Mouse (Mus musculus): Measurements from ENCODE around the gene Dpp6. TPM values are rescaled to one million over a fixed set of nuclear protein-coding genes. Genes with fewer than 3 reads are reported as not detected.
A peak's percentile ranks its signal among the peaks of the same experiment; 100 is the strongest.

Dpp6 gene
- polyA plus RNA-seq, 1 experiment = not detected

- no peaks in the 10 kb centered on the region for H3K4me1 ChIP-seq (ENCODE audit: control insufficient read depth, insufficient read depth, low read length)
- H3K4me3 ChIP-seq (replicated peaks; ENCODE audit: control insufficient read depth, low read depth, low read length) = no peak overlapping the region
- no peak overlapping the region for H3K27ac ChIP-seq (ENCODE audit: control insufficient read depth, insufficient read depth, low read depth, low read length, poor library complexity)
- WGBS = 38% methylated on average over 5 of the region's 5 CpGs
- no peak for TF ChIP-seq POLR2A (IDR thresholded peaks at IDR 0.05; ENCODE audit: borderline replicate concordance, control insufficient read depth, low read depth, low read length)
- TF ChIP-seq CTCF (IDR thresholded peaks at IDR 0.05; ENCODE audit: control insufficient read depth, insufficient read depth, low read length) = no peak
Measured at GRCm38 (mm10) chr5:27658165-27658564, 841.2 kb downstream of the Dpp6 start.

DNA sequence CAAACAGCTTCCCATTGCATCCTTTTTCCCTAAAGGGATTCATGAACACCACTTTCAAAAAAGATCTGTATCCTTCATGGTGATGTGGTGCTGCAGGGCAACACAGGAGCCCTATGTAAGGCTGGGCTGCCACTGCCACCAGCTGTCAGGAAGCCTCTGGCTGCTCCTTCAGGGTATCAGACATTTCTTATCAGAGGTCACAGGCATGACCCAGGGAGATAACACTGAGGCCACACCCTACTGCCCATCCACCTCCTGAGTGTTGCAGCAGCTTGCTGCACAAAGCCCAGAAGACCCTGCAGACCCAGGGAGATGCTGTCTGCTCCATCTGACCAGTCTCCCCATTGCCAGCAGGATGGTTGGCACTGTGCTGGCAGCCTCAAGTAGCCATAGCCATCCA, 841.6 kb downstream of the Dpp6 start:
- no peaks in the 10 kb centered on the region for H3K4me1 ChIP-seq (ENCODE audit: control insufficient read depth, insufficient read depth, low read length)
- no peak overlapping the region for H3K4me3 ChIP-seq (replicated peaks; ENCODE audit: control insufficient read depth, low read depth, low read length)
- H3K27ac ChIP-seq (ENCODE audit: control insufficient read depth, insufficient read depth, low read depth, low read length, poor library complexity) = no peak overlapping the region
- no peak for TF ChIP-seq POLR2A (IDR thresholded peaks at IDR 0.05; ENCODE audit: borderline replicate concordance, control insufficient read depth, low read depth, low read length)
- no peak for TF ChIP-seq CTCF (IDR thresholded peaks at IDR 0.05; ENCODE audit: control insufficient read depth, insufficient read depth, low read length)

DNA sequence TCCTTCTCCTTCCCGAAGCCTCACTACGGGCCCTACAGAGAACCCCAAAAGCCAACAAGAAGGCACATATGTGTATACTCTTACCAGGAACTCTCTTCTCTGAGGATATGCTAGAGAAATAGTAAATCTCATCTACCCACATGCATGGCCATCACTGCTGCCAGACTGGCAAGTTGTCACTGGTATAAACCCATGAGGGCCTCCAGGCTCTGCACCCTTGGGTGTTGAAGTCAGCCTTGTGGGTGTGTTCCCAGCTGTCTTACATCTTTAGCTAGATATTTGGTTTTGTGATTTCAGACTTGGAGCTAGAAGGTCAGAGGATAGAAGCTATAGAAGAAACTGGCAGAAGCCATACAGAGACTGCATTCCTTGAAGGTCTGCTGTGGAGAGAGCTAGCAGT, 842.0 kb downstream of the Dpp6 start:
- WGBS = 84% methylated on average over 2 of the region's 2 CpGs
- H3K4me3 ChIP-seq (replicated peaks; ENCODE audit: control insufficient read depth, low read depth, low read length) = no peak overlapping the region
- no peak overlapping the region for H3K27ac ChIP-seq (ENCODE audit: control insufficient read depth, insufficient read depth, low read depth, low read length, poor library complexity)
- H3K4me1 ChIP-seq (ENCODE audit: control insufficient read depth, insufficient read depth, low read length) = no peaks in the 10 kb centered on the region
- TF ChIP-seq POLR2A (IDR thresholded peaks at IDR 0.05; ENCODE audit: borderline replicate concordance, control insufficient read depth, low read depth, low read length) (no peak), CTCF (IDR thresholded peaks at IDR 0.05; ENCODE audit: control insufficient read depth, insufficient read depth, low read length) (no peak)

GRCm38 (mm10) chr5:27659781-27660180, 842.8 kb downstream of the Dpp6 start:
- H3K4me3 ChIP-seq (replicated peaks; ENCODE audit: control insufficient read depth, low read depth, low read length) = no peak overlapping the region
- H3K4me1 ChIP-seq (ENCODE audit: control insufficient read depth, insufficient read depth, low read length) = no peaks in the 10 kb centered on the region
- H3K27ac ChIP-seq (ENCODE audit: control insufficient read depth, insufficient read depth, low read depth, low read length, poor library complexity) = no peak overlapping the region
- WGBS = 80% methylated on average over 6 of the region's 6 CpGs
- TF ChIP-seq CTCF (IDR thresholded peaks at IDR 0.05; ENCODE audit: control insufficient read depth, insufficient read depth, low read length) (no peak), POLR2A (IDR thresholded peaks at IDR 0.05; ENCODE audit: borderline replicate concordance, control insufficient read depth, low read depth, low read length) (no peak)

GRCm38 (mm10) chr5:27664111-27664510, 847.1 kb downstream of the Dpp6 start:
- WGBS = 73% methylated on average over 4 of the region's 4 CpGs
- Histone ChIP-seq H3K27ac (ENCODE audit: control insufficient read depth, insufficient read depth, low read depth, low read length, poor library complexity) (no peak overlapping the region), H3K4me1 (ENCODE audit: control insufficient read depth, insufficient read depth, low read length) (no peaks in the 10 kb centered on the region; the same call in 1 of the 2 replicates), H3K4me3 (replicated peaks; ENCODE audit: control insufficient read depth, low read depth, low read length) (no peak overlapping the region)
- no peak for TF ChIP-seq POLR2A (IDR thresholded peaks at IDR 0.05; ENCODE audit: borderline replicate concordance, control insufficient read depth, low read depth, low read length)
- TF ChIP-seq CTCF (IDR thresholded peaks at IDR 0.05; ENCODE audit: control insufficient read depth, insufficient read depth, low read length) = no peak

- TF ChIP-seq CTCF (IDR thresholded peaks at IDR 0.05; ENCODE audit: control insufficient read depth, insufficient read depth, low read length) = no peak
- Histone ChIP-seq H3K27ac (ENCODE audit: control insufficient read depth, insufficient read depth, low read depth, low read length, poor library complexity) (no peak overlapping the region), H3K4me1 (ENCODE audit: control insufficient read depth, insufficient read depth, low read length) (no peaks in the 10 kb centered on the region; the same call in 1 of the 2 replicates), H3K4me3 (replicated peaks; ENCODE audit: control insufficient read depth, low read depth, low read length) (no peak overlapping the region)
- 16% methylated on average over 2 of the region's 2 CpGs for WGBS
Measured at GRCm38 (mm10) chr5:27671487-27671886, 854.5 kb downstream of the Dpp6 start.

DNA sequence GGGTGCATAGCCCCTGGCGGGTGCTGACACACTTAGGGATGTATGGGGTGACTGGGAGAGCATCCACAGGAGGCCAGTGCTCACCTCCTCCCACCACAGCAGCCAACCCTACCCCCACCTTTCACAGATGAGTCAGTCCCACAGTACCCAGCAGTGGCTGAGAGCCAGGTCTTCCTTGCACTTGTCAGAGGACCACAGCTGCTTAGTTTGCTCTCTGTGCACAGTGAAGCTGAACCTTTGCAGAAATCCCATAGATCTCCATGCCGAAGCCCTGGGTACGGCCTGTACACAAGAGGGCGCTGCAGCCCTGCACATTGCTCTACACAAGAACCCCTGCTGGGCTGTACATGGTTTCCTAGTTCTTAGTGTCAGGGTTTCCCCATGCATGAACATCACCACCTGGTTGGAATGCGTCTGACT, 860.3 kb downstream of the Dpp6 start:
- Histone ChIP-seq H3K4me1 (ENCODE audit: control insufficient read depth, insufficient read depth, low read length) (no peaks in the 10 kb centered on the region), H3K4me3 (replicated peaks; ENCODE audit: control insufficient read depth, low read depth, low read length) (no peak overlapping the region), H3K27ac (ENCODE audit: control insufficient read depth, insufficient read depth, low read depth, low read length, poor library complexity) (no peak overlapping the region)
- TF ChIP-seq POLR2A (IDR thresholded peaks at IDR 0.05; ENCODE audit: borderline replicate concordance, control insufficient read depth, low read depth, low read length) = no peak
- TF ChIP-seq CTCF (IDR thresholded peaks at IDR 0.05; ENCODE audit: control insufficient read depth, insufficient read depth, low read length) = peak; percentile 35; the same call in 1 of the 2 replicates
- 50% methylated on average over 5 of the region's 5 CpGs for WGBS

DNA sequence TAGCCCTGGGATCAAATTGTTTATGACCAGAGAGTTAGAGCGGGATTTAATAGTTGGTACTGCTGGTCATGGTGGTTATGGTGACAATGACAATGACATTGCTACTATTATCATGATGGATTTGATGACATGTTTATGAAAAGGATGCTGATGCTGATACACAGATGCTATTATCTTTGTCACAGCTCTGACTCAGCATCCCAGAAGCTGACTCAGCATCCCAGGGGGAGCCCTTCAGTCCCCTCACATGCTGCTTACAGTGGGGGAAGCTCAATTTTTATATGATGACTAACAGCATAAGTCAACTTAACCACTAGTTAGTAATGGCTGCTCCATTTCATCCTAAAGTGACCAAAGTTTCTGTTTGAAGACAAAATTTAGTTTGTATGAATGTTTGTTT, 862.1 kb downstream of the Dpp6 start:
- Histone ChIP-seq H3K4me1 (ENCODE audit: control insufficient read depth, insufficient read depth, low read length) (no peaks in the 10 kb centered on the region), H3K27ac (ENCODE audit: control insufficient read depth, insufficient read depth, low read depth, low read length, poor library complexity) (no peak overlapping the region), H3K4me3 (replicated peaks; ENCODE audit: control insufficient read depth, low read depth, low read length) (no peak overlapping the region)
- 75% methylated on average over 1 of the region's 1 CpGs for WGBS
- TF ChIP-seq POLR2A (IDR thresholded peaks at IDR 0.05; ENCODE audit: borderline replicate concordance, control insufficient read depth, low read depth, low read length) = no peak
- no peak for TF ChIP-seq CTCF (IDR thresholded peaks at IDR 0.05; ENCODE audit: control insufficient read depth, insufficient read depth, low read length)

DNA sequence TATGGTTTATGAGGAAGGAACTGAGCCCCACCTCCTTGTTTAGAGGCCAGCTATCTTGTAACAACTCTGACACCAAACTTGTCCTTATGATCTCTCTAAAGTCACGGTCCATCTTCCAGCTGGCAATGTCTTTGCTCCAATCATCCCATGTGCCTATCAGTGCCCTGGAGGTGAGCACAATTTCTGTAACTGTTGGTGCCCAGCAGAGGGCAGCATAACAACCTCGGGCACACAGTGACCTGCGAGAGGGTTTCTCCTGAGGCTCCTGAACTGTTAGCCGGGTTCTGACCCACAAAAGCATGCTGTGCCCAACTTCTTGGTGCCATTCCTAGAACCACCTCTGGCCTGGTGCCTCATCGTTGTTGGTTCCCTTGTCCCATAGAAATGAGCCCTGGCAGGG, 863.5 kb downstream of the Dpp6 start:
- H3K27ac ChIP-seq (ENCODE audit: control insufficient read depth, insufficient read depth, low read depth, low read length, poor library complexity) = no peak overlapping the region
- no peak for TF ChIP-seq POLR2A (IDR thresholded peaks at IDR 0.05; ENCODE audit: borderline replicate concordance, control insufficient read depth, low read depth, low read length)
- TF ChIP-seq CTCF (IDR thresholded peaks at IDR 0.05; ENCODE audit: control insufficient read depth, insufficient read depth, low read length) = peak; percentile 47; the same call in 1 of the 2 replicates
- H3K4me1 ChIP-seq (ENCODE audit: control insufficient read depth, insufficient read depth, low read length) = no peaks in the 10 kb centered on the region
- H3K4me3 ChIP-seq (replicated peaks; ENCODE audit: control insufficient read depth, low read depth, low read length) = no peak overlapping the region
- WGBS = 31% methylated on average over 5 of the region's 5 CpGs

All from bone marrow, adult 2 months (tissue).